Mouse (Mus musculus) lung, adult 2 months (tissue): ENCODE results near the gene Baz2b.

Source experiments
- CTCF ChIP-seq: fragments of 200-500 bp; IDR thresholded peaks from 2 replicates; pipeline ENCODE4 v1.5.1; 2011; ENCODE audit warnings: mild to moderate bottlenecking, low read length, control low read depth; ENCODE audit not compliant: insufficient read depth
- POLR2A ChIP-seq: fragments of 200-500 bp; IDR thresholded peaks from 2 replicates; pipeline ENCODE4 v1.6.1; 2011; ENCODE audit warnings: low read depth, mild to moderate bottlenecking, control low read depth, low read length, borderline replicate concordance; ENCODE audit errors: extremely low read depth

GRCm38 (mm10) chr2:59908048-59908447, 301.6 kb downstream of the Baz2b start:
- TF ChIP-seq CTCF (no peak), POLR2A (no peak)
